In genomic region chr1:58585373-58586170, GRCm38 (mm10) we compare ENCODE assay signal across 7 mouse cellular contexts. TPM values are rescaled to one million over a fixed set of nuclear protein-coding genes. Genes with fewer than 3 reads are reported as not detected.
DNase-seq lines count a peak whose midpoint lies in the region; ATAC-seq and TF ChIP-seq lines count a peak whose summit lies in the region.

No protein-coding gene starts in this region.

- peak overlapping the region; percentile 85 for H3K4me2 ChIP-seq in lung, embryonic 15.5 days
- H3K4me2 ChIP-seq in embryonic facial prominence, embryonic 15.5 days (replicated peaks), result peak overlapping the region; percentile 62
- peak overlapping the region; percentile 78 for H3K4me2 ChIP-seq in liver, embryonic 16.5 days (ENCODE audit: low read depth, low read length)

- H3K4me1 ChIP-seq in lung, embryonic 15.5 days, result peaks cover 17% of the 10 kb centered on the region
- peaks cover 11% of the 10 kb centered on the region; the same call in 1 of the 2 replicates for H3K4me1 ChIP-seq in embryonic facial prominence, embryonic 15.5 days
- H3K4me1 ChIP-seq in liver, embryonic 16.5 days (ENCODE audit: control insufficient read depth, low read depth, low read length), result peaks cover 10% of the 10 kb centered on the region
- H3K4me1 ChIP-seq in small intestine, adult 2 months (ENCODE audit: control insufficient read depth, insufficient read depth, insufficient read length, low read length), result 0 out of 2 replicates have a peak, but pooled peaks cover 3% of the 10 kb centered on the region

- H3K4me3 ChIP-seq in lung, embryonic 15.5 days, result peak overlapping the region; percentile 69
- H3K4me3 ChIP-seq in embryonic facial prominence, embryonic 15.5 days (replicated peaks), result peak overlapping the region; percentile 85
- peak overlapping the region; percentile 83 for H3K4me3 ChIP-seq in liver, embryonic 16.5 days (ENCODE audit: low read depth, low read length)
- H3K4me3 ChIP-seq in small intestine, adult 2 months (ENCODE audit: low read depth, low read length), result peak overlapping the region; percentile 94

- peak; percentile 83; the same call in 1 of the 2 replicates for ATAC-seq in lung, embryonic 15.5 days (ENCODE audit: borderline replicate concordance, extremely low read depth, low FRiP score, low TSS enrichment)
- 0 out of 2 replicates have a peak, but pooled peaks have one; percentile 54 for ATAC-seq in embryonic facial prominence, embryonic 15.5 days (ENCODE audit: insufficient number of reproducible peaks, low FRiP score, low TSS enrichment, low read depth)
- peak; percentile 19 for ATAC-seq in inflammation-experienced regulatory T-cells, adult 6 months
- ATAC-seq in liver, embryonic 16.5 days (ENCODE audit: low read depth), result peak; percentile 38

- WGBS in lung, embryonic 15.5 days, result 4% methylated on average over 35 of the region's 36 CpGs
- 4% methylated on average over 36 of the region's 36 CpGs for WGBS in embryonic facial prominence, embryonic 15.5 days
- 3% methylated on average over 35 of the region's 36 CpGs for WGBS in liver, embryonic 16.5 days (ENCODE audit: insufficient replicate concordance)
- 1% methylated on average over 35 of the region's 36 CpGs for WGBS in small intestine, adult 2 months

- peak overlapping the region; percentile 91 for H3K9ac ChIP-seq in lung, embryonic 15.5 days
- peak overlapping the region; percentile 88 for H3K9ac ChIP-seq in embryonic facial prominence, embryonic 15.5 days
- peak overlapping the region; percentile 87 for H3K9ac ChIP-seq in liver, embryonic 16.5 days (ENCODE audit: low read depth, low read length)

- no peaks in the 10 kb centered on the region for H3K36me3 ChIP-seq in lung, embryonic 15.5 days
- H3K36me3 ChIP-seq in embryonic facial prominence, embryonic 15.5 days, result no peaks in the 10 kb centered on the region
- H3K36me3 ChIP-seq in liver, embryonic 16.5 days (ENCODE audit: control insufficient read depth, insufficient read depth), result no peaks in the 10 kb centered on the region
- H3K36me3 ChIP-seq in small intestine, adult 2 months (ENCODE audit: control insufficient read depth, insufficient read depth, low read length), result peaks cover 1% of the 10 kb centered on the region; the same call in 1 of the 2 replicates

- no peak for TF ChIP-seq CTCF in small intestine, adult 2 months (IDR thresholded peaks at IDR 0.05; ENCODE audit: extremely low read depth, insufficient read length, insufficient replicate concordance, low read depth, low read length)

- DNase-seq in lung, postnatal 10 days, result no peak
- DNase-seq in ZHBTc4 (ENCODE audit: low read depth, low spot score), result peak; percentile 14

- TF ChIP-seq POLR2A in small intestine, adult 2 months (IDR thresholded peaks at IDR 0.05; ENCODE audit: low read depth, low read length), result no peak

- H3K27me3 ChIP-seq in lung, embryonic 15.5 days, result no peaks in the 10 kb centered on the region
- H3K27me3 ChIP-seq in embryonic facial prominence, embryonic 15.5 days, result no peaks in the 10 kb centered on the region
- no peaks in the 10 kb centered on the region for H3K27me3 ChIP-seq in liver, embryonic 16.5 days (ENCODE audit: control insufficient read depth, insufficient read depth, low read depth, low read length)
- H3K27me3 ChIP-seq in small intestine, adult 2 months (ENCODE audit: control insufficient read depth, insufficient read depth, low read length), result no peaks in the 10 kb centered on the region

- H3K9me3 ChIP-seq in lung, embryonic 15.5 days, result no peaks in the 10 kb centered on the region
- no peaks in the 10 kb centered on the region for H3K9me3 ChIP-seq in embryonic facial prominence, embryonic 15.5 days (replicated peaks)
- no peaks in the 10 kb centered on the region for H3K9me3 ChIP-seq in liver, embryonic 16.5 days (replicated peaks; ENCODE audit: control insufficient read depth, low read length)

- H3K27ac ChIP-seq in lung, embryonic 15.5 days, result no peak overlapping the region
- H3K27ac ChIP-seq in embryonic facial prominence, embryonic 15.5 days (replicated peaks), result 0 out of 2 replicates have a peak overlapping the region, but pooled peaks have one; percentile 90
- H3K27ac ChIP-seq in liver, embryonic 16.5 days (ENCODE audit: low read length), result peak overlapping the region; percentile 65
- H3K27ac ChIP-seq in small intestine, adult 2 months (ENCODE audit: insufficient read depth, low read depth, low read length), result peak overlapping the region; percentile 25; the same call in 1 of the 2 replicates

RNA-seq across cellular contexts. Expression of gene Fam126b, which starts 0.6 kb away (rescaled TPM):
- polyA plus RNA-seq in lung, embryonic 15.5 days (2015; fragmentation: Nextera tagmentation; extraction: Ambion mirVana), result 6.8 and 8.0 TPM in 2 replicates
- polyA plus RNA-seq in embryonic facial prominence, embryonic 15.5 days (2015; fragmentation: Nextera tagmentation; extraction: Ambion mirVana), result 6.8 and 9.0 TPM in 2 replicates
- 10 to 100 TPM in 2 of 3 experiments, 1 to 10 TPM in 1; 8.4 to 14.4 (median 14.1) TPM for polyA plus RNA-seq in inflammation-experienced regulatory T-cells, adult 6 months (2017; shearing (Covaris generic))
- 4.1 and 4.4 TPM in 2 replicates for polyA plus RNA-seq in liver, embryonic 16.5 days (2015; fragmentation: Nextera tagmentation; extraction: Ambion mirVana)
- polyA plus RNA-seq in small intestine, adult 2 months (2012; rRNA removed), result 0.39 and 1.2 TPM in 2 replicates

RNA-seq across cellular contexts. Expression of gene Ndufb3, which starts 0.6 kb away (rescaled TPM):
- polyA plus RNA-seq in lung, embryonic 15.5 days (2015; fragmentation: Nextera tagmentation; extraction: Ambion mirVana), result 157 and 166 TPM in 2 replicates
- polyA plus RNA-seq in embryonic facial prominence, embryonic 15.5 days (2015; fragmentation: Nextera tagmentation; extraction: Ambion mirVana), result 154 and 169 TPM in 2 replicates
- 10 to 100 TPM; 76.2 to 94.3 (median 83.6) TPM for polyA plus RNA-seq in inflammation-experienced regulatory T-cells, adult 6 months (2017; shearing (Covaris generic))
- 82.7 and 90.0 TPM in 2 replicates for polyA plus RNA-seq in liver, embryonic 16.5 days (2015; fragmentation: Nextera tagmentation; extraction: Ambion mirVana)
- polyA plus RNA-seq in small intestine, adult 2 months (2012; rRNA removed), result 17.3 and 21.3 TPM in 2 replicates

Comparison
In these comparisons a context has a peak if more than half of its experiments do, and no peak if none do; other contexts are left out.
1. ATAC-seq: peak in every context shown above with its lines; median percentile 83 in lung, embryonic 15.5 days; 54 in embryonic facial prominence, embryonic 15.5 days; 38 in liver, embryonic 16.5 days; 19 in inflammation-experienced regulatory T-cells, adult 6 months.